Mouse (Mus musculus) kidney, postnatal 0 days (tissue): Measurements from ENCODE around the gene Asic2. TPM values are rescaled to one million over a fixed set of nuclear protein-coding genes. Genes with fewer than 3 reads are reported as not detected.

Experiments
- ATAC-seq: fragments of 200-750 bp; cut with Nextera tagmentation; replicated peaks from 2 replicates; pipeline ENCODE4 v1.8.0; 2017; ENCODE audit warnings: low read depth, moderate number of reproducible peaks, moderate TSS enrichment, moderate library complexity; ENCODE audit not compliant: low FRiP score
- DNase-seq: peaks from one replicate; pipeline ENCODE4 v3.0.0-alpha.2; 2016; ENCODE audit warnings: low spot score
- H3K27ac ChIP-seq: fragments of 300-500 bp; sonication (generic); 2 replicates; pipeline ENCODE4 v1.5.1; 2014; ENCODE audit warnings: mild to moderate bottlenecking
- H3K27me3 ChIP-seq: fragments of 300-500 bp; sonication (generic); 2 replicates; pipeline ENCODE4 v1.6.1; 2014; ENCODE audit warnings: low read length, mixed read lengths; ENCODE audit not compliant: insufficient read depth
- H3K36me3 ChIP-seq: fragments of 300-500 bp; sonication (generic); 2 replicates; pipeline ENCODE4 v1.6.1; 2014; ENCODE audit warnings: low read length, mixed read lengths; ENCODE audit not compliant: insufficient read depth
- H3K4me1 ChIP-seq: fragments of 300-500 bp; sonication (generic); replicated peaks from 2 replicates; pipeline ENCODE4 v1.6.1; 2014; ENCODE audit warnings: antibody characterized with exemption, low read length, mixed read lengths; ENCODE audit not compliant: insufficient read depth
- H3K4me2 ChIP-seq: fragments of 300-500 bp; sonication (generic); 2 replicates; pipeline ENCODE4 v1.6.1; 2014; ENCODE audit warnings: mild to moderate bottlenecking, low read length, moderate library complexity, mixed read lengths
- H3K4me3 ChIP-seq: fragments of 300-500 bp; sonication (generic); replicated peaks from 2 replicates; pipeline ENCODE4 v1.5.1; 2014; ENCODE audit warnings: low read depth, low read length
- H3K9ac ChIP-seq: fragments of 300-500 bp; sonication (generic); 2 replicates; pipeline ENCODE4 v1.6.1; 2014; ENCODE audit warnings: low read depth, low read length
- H3K9me3 ChIP-seq: fragments of 300-500 bp; sonication (generic); replicated peaks from 2 replicates; pipeline ENCODE4 v1.6.1; 2016; ENCODE audit warnings: low read length, inconsistent platforms, mixed read lengths
- CTCF ChIP-seq: IDR thresholded peaks from 2 replicates; pipeline ENCODE4 v1.5.1; 2016; ENCODE audit warnings: antibody characterized with exemption, low read depth, mild to moderate bottlenecking, moderate library complexity
- WGBS: fragments of 180-500 bp; shearing (Covaris S2); extraction: QIAGEN DNeasy Blood & Tissue Kit; methylation state at CpG from one replicate; pipeline ENCODE4 v1.1.7; 2014; 5-methylcytosine and 5-hydroxymethylcytosine counted together
- polyA plus RNA-seq: library from polyadenylated mRNA; unstranded; fragments of >200 nt; fragmentation: Nextera tagmentation; extraction: Ambion mirVana; gene quantifications from 2 replicates; pipeline ENCODE4 v1.2.1, GENCODE M21; 2015

Asic2 gene
- polyA plus RNA-seq, 1 experiment from 2014 or later = 2.6 TPM

DNA sequence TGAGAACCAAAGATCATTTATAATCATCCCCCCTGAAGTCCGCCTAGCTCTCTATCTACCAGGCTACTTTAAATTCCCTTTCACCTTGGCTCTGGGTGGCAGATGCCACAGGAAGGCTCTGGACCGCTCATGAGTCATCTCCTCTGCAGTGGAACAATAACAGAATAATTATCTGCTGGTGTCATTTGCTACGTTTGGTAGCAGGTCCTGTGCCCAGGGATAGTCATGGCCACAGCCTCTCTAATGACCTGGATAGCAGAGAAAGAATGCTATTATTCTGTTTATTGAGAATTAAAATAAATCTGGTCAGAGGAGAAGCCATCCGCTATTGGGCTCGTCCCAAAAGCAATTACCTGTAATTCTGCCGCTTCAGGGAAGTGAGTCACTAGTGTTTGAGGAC is 425.1 kb downstream of the Asic2 start:
- DNase-seq = no peak
- Histone ChIP-seq H3K36me3 (no peaks in the 10 kb centered on the region), H3K4me1 (no peaks in the 10 kb centered on the region), H3K27ac (no peak overlapping the region), H3K9ac (no peak overlapping the region), H3K9me3 (no peaks in the 10 kb centered on the region), H3K4me2 (no peak overlapping the region), H3K4me3 (no peak overlapping the region), H3K27me3 (no peaks in the 10 kb centered on the region)
- no peak for ATAC-seq
- no peak for TF ChIP-seq CTCF
- 71% methylated on average over 6 of the region's 6 CpGs for WGBS

DNA sequence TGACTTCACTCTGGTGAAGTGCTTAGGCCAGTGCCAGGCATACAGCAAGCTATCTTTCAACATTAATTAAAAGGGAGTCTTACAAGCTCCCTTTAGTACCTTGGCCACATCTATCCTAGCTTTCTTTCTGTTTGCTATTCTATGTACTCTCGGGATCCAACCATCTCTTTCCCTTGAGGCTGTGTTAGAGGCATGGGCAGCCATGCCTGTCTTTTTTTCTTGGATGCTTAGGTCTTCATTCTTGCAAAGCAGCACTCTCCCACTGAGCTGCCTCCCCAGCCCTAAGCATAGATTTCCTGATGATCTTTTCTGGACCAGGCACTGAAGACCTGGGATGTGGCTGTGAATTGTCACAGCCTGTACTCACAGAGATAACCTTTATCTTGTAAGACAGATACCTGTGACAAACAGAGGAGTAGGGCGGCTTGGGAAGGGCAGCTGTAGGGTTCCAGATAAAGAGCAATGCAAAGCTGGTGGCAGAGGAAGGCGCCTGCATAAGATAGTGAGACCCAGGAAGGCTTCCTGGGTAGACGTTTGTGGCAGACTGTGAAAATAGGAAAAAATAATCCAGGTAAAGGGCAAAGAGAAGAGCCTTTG is 433.0 kb downstream of the Asic2 start:
- no peaks in the 10 kb centered on the region for H3K36me3 ChIP-seq
- no peak overlapping the region for H3K9ac ChIP-seq
- DNase-seq (no peak), ATAC-seq (no peak)
- H3K4me2 ChIP-seq = no peak overlapping the region
- no peak for TF ChIP-seq CTCF
- 74% methylated on average over 4 of the region's 4 CpGs for WGBS
- H3K27me3 ChIP-seq = no peaks in the 10 kb centered on the region
- no peaks in the 10 kb centered on the region for H3K4me1 ChIP-seq
- H3K4me3 ChIP-seq = no peak overlapping the region
- no peaks in the 10 kb centered on the region for H3K9me3 ChIP-seq
- no peak overlapping the region for H3K27ac ChIP-seq

DNA sequence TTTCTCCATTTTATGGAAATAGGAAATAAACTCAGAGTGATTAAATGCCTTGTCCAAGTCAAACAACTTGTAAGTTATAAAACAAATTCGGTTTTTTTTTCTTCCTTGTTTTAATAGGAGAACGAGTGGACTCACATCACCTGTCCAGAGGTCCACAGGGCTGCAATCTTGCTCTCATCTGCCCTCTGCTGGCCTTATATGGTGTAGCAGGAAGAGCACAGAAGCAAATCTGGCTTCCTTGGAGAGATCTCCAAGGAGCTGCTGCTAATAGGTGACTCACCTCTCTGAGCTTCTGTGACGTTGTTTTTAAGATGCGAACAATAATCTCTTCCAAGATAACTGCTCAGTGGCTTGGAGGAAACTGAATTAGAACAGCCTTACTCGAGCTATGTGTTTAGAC is 433.6 kb downstream of the Asic2 start:
- Histone ChIP-seq H3K9ac (no peak overlapping the region), H3K27me3 (no peaks in the 10 kb centered on the region), H3K27ac (no peak overlapping the region), H3K9me3 (no peaks in the 10 kb centered on the region), H3K36me3 (no peaks in the 10 kb centered on the region), H3K4me3 (no peak overlapping the region), H3K4me2 (no peak overlapping the region), H3K4me1 (no peaks in the 10 kb centered on the region)
- ATAC-seq = no peak
- 10% methylated on average over 5 of the region's 5 CpGs for WGBS
- peak; percentile 70 for DNase-seq
- peak; percentile 86 for TF ChIP-seq CTCF

DNA sequence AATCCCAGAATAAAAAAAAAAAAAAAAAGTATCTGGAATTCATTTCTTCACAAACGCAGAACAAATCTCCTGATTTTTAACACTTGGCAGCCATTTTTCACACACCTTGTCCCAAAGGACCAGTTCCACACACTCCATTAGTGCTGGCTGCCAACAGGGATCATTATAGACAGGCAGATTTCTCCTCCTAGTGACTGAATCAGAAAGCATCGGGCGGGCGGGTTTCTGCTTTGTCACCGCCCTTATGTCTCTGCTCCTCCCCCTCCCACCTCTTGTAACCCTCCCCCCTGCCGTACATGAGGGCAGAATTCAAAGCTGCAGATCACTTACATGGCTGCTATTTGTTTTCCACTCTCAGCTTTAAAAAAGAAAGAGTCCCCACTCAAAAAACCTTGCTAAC is 436.4 kb downstream of the Asic2 start:
- WGBS = 4% methylated on average over 6 of the region's 6 CpGs

DNA sequence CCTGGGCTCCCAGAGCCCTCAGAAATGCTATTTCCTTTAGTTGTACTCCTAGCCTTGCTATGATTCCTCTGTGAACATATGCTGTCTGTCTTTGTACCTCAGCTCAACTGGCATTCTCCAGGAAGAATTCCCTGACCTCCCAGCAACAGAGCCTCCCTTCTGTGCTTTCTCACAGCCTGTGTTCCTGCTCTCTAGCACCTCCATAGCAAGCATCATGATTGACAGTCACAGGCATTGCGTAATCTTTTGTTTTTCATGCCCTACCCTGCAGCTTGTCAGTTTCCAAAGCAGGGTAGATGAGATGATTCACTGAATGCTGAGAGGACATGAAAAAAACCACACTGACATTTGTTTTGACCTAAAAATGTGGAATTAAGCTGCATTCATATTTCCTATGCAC is 445.3 kb downstream of the Asic2 start:
- DNase-seq (no peak), ATAC-seq (no peak)
- 90% methylated on average over 1 of the region's 1 CpGs for WGBS
- Histone ChIP-seq H3K4me2 (no peak overlapping the region), H3K4me1 (no peaks in the 10 kb centered on the region), H3K9me3 (no peaks in the 10 kb centered on the region), H3K27ac (no peak overlapping the region), H3K27me3 (no peaks in the 10 kb centered on the region), H3K36me3 (no peaks in the 10 kb centered on the region), H3K4me3 (no peak overlapping the region), H3K9ac (no peak overlapping the region)
- no peak for TF ChIP-seq CTCF

More for the DNA sequence above, 436.4 kb downstream of the Asic2 start:
- TF ChIP-seq CTCF = no peak
- H3K9ac ChIP-seq = no peak overlapping the region
- H3K36me3 ChIP-seq = no peaks in the 10 kb centered on the region
- H3K9me3 ChIP-seq = no peaks in the 10 kb centered on the region
- DNase-seq (peak; percentile 63), ATAC-seq (no peak)
- no peak overlapping the region for H3K27ac ChIP-seq
- no peaks in the 10 kb centered on the region for H3K4me1 ChIP-seq
- H3K4me2 ChIP-seq = no peak overlapping the region
- no peak overlapping the region for H3K4me3 ChIP-seq
- H3K27me3 ChIP-seq = no peaks in the 10 kb centered on the region

DNA sequence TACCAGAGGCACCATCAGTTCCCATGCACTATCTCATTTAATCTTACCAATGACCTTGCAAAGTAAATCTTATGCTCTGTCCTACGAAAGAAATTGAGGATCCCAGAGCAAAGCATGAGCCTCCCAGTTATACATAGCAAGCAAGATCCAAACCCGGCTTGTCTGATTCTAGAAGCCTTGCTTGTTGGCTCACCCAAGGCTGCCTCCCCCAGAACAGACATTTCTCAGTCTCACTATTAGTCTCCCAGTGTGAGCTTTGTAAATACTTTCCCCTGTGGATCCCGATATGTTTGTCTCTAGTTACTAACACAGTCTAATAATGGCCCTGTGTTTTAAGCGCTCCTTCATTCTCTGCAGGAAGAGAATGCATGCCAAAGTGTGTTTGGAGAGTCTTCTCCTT is 446.4 kb downstream of the Asic2 start:
- no peak overlapping the region for H3K4me3 ChIP-seq
- TF ChIP-seq CTCF = no peak
- no peaks in the 10 kb centered on the region for H3K27me3 ChIP-seq
- DNase-seq = no peak
- H3K4me2 ChIP-seq = no peak overlapping the region
- no peak for ATAC-seq
- no peaks in the 10 kb centered on the region for H3K36me3 ChIP-seq
- no peak overlapping the region for H3K27ac ChIP-seq
- H3K9me3 ChIP-seq = no peaks in the 10 kb centered on the region
- H3K4me1 ChIP-seq = no peaks in the 10 kb centered on the region
- 79% methylated on average over 4 of the region's 4 CpGs for WGBS
- H3K9ac ChIP-seq = no peak overlapping the region
